Mouse (Mus musculus): ENCODE measurements around the gene Car10. TPM values are rescaled to one million over a fixed set of nuclear protein-coding genes. Genes with fewer than 3 reads are reported as not detected.

Gene Car10
- total RNA-seq (2021), result 10 to 100 TPM; 71.9 to 72.1 TPM

GRCm38 (mm10) chr11:93097941-93098828 is at the start of gene Car10:
TSS of gene Car10 (plus strand) at chr11:93098028.
- intact Hi-C loops (cut with DNase I), result loop anchor here (5.0 to 10.0 kb wide), 2 partner anchors 963 to 1811 kb away; no protein-coding TSS in a partner anchor
- DNase-seq (ENCODE audit: extremely low spot score in 1 of 2, low spot score in 2 of 2), result peak in 1 of 2 experiments; percentile 50

- intact Hi-C loops (cut with DNase I), result no loop called here
Measured at GRCm38 (mm10) chr11:93065021-93065420, 32.8 kb upstream of the Car10 start.

GRCm38 (mm10) chr11:93065656-93066181 is 32.1 kb upstream of the Car10 start:
- intact Hi-C loops (cut with DNase I), result no loop called here

More at GRCm38 (mm10) chr11:93065021-93065420, 32.8 kb upstream of the Car10 start:
- DNase-seq (ENCODE audit: extremely low spot score in 1 of 2, low spot score in 2 of 2), result no peak

GRCm38 (mm10) chr11:93095588-93095987 is 2.2 kb upstream of the Car10 start:
- no peak for DNase-seq (ENCODE audit: extremely low spot score in 1 of 2, low spot score in 2 of 2)
- intact Hi-C loops (cut with DNase I), result loop anchor here (5.0 to 10.0 kb wide), 2 partner anchors 961 to 1808 kb away; no protein-coding TSS in a partner anchor

More at GRCm38 (mm10) chr11:93065656-93066181, 32.1 kb upstream of the Car10 start:
- no peak for DNase-seq (ENCODE audit: extremely low spot score in 1 of 2, low spot score in 2 of 2)

GRCm38 (mm10) chr11:93097001-93097400 is 827 bp upstream of the Car10 start:
- intact Hi-C loops (cut with DNase I), result loop anchor here (5.0 to 10.0 kb wide), 2 partner anchors 962 to 1810 kb away; no protein-coding TSS in a partner anchor
- DNase-seq (ENCODE audit: extremely low spot score in 1 of 2, low spot score in 2 of 2), result no peak

GRCm38 (mm10) chr11:93097431-93097851 is 387 bp upstream of the Car10 start:
- intact Hi-C loops (cut with DNase I), result loop anchor here (5.0 to 10.0 kb wide), 2 partner anchors 963 to 1810 kb away; no protein-coding TSS in a partner anchor

GRCm38 (mm10) chr11:93098933-93099381 is 1.1 kb downstream of the Car10 start:
- intact Hi-C loops (cut with DNase I), result loop anchor here (5.0 to 10.0 kb wide), 2 partner anchors 964 to 1812 kb away; no protein-coding TSS in a partner anchor
- DNase-seq (ENCODE audit: extremely low spot score in 1 of 2, low spot score in 2 of 2), result peak; percentile 34 to 69

More at GRCm38 (mm10) chr11:93097431-93097851, 387 bp upstream of the Car10 start:
- peak; percentile 38 to 45 for DNase-seq (ENCODE audit: extremely low spot score in 1 of 2, low spot score in 2 of 2)

GRCm38 (mm10) chr11:93099431-93100370 is 1.9 kb downstream of the Car10 start:
- intact Hi-C loops (cut with DNase I), result loop anchor here (5.0 to 10.0 kb wide), 2 partner anchors 965 to 1812 kb away; no protein-coding TSS in a partner anchor
- DNase-seq (ENCODE audit: extremely low spot score in 1 of 2, low spot score in 2 of 2), result peak in 1 of 2 experiments; percentile 33

- DNase-seq (ENCODE audit: extremely low spot score in 1 of 2, low spot score in 2 of 2), result no peak
- intact Hi-C loops (cut with DNase I), result no loop called here
Measured at GRCm38 (mm10) chr11:93100606-93101005, 2.8 kb downstream of the Car10 start.

- DNase-seq (ENCODE audit: extremely low spot score in 1 of 2, low spot score in 2 of 2), result no peak
- intact Hi-C loops (cut with DNase I), result no loop called here
Measured at GRCm38 (mm10) chr11:93101106-93101505, 3.3 kb downstream of the Car10 start.

GRCm38 (mm10) chr11:93102321-93102720 is 4.5 kb downstream of the Car10 start:
- intact Hi-C loops (cut with DNase I), result no loop called here
- no peak for DNase-seq (ENCODE audit: extremely low spot score in 1 of 2, low spot score in 2 of 2)

GRCm38 (mm10) chr11:93103101-93103815 is 5.4 kb downstream of the Car10 start:
- DNase-seq (ENCODE audit: extremely low spot score in 1 of 2, low spot score in 2 of 2), result no peak
- intact Hi-C loops (cut with DNase I), result no loop called here

- intact Hi-C loops (cut with DNase I), result no loop called here
- DNase-seq (ENCODE audit: extremely low spot score in 1 of 2, low spot score in 2 of 2), result no peak
Measured at GRCm38 (mm10) chr11:93109451-93109850, 11.6 kb downstream of the Car10 start.

- intact Hi-C loops (cut with DNase I), result no loop called here
- DNase-seq (ENCODE audit: extremely low spot score in 1 of 2, low spot score in 2 of 2), result no peak
Measured at GRCm38 (mm10) chr11:93120766-93121415, 23.1 kb downstream of the Car10 start.

GRCm38 (mm10) chr11:93123691-93124090 is 25.9 kb downstream of the Car10 start:
- intact Hi-C loops (cut with DNase I), result no loop called here
- DNase-seq (ENCODE audit: extremely low spot score in 1 of 2, low spot score in 2 of 2), result no peak

GRCm38 (mm10) chr11:93126466-93126865 is 28.6 kb downstream of the Car10 start:
- no peak for DNase-seq (ENCODE audit: extremely low spot score in 1 of 2, low spot score in 2 of 2)
- intact Hi-C loops (cut with DNase I), result no loop called here

- intact Hi-C loops (cut with DNase I), result no loop called here
- DNase-seq (ENCODE audit: extremely low spot score in 1 of 2, low spot score in 2 of 2), result peak in 1 of 2 experiments; percentile 4
Measured at GRCm38 (mm10) chr11:93128481-93128880, 30.7 kb downstream of the Car10 start.

All from left cerebral cortex, postnatal 10 days (tissue).